In the genomic region with DNA sequence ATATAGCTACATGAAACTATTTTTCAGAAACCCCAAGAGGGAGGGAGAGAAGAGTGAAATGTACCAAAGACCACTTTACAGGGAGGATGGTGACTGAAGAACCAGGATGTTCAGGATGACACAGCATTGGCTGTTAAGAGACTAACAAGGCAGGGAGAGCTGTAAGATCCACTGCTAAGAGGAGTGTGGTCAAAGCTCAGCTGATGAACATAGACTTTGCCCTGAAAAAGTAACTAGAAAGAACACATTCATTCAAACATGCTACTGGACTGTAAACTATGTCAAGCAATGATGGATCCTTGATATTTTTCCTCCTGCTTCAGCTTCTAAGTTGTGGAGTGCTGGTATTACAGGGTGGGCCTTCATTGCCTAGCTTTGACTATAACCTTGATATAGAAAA, we compare ENCODE assay signal across 21 mouse cellular contexts.
"Had no signal": no experiment of that assay in that cellular context is flagged by ENCODE, and none has a peak within 500 bp of the region (broad histone marks: within the 10 kb centered on the region; RNA-seq: fewer than 3 reads in every experiment).

No protein-coding gene starts in this region.

- H3K4me2 ChIP-seq: intestine, embryonic 15.5 days; liver, embryonic 11.5 days; lung, embryonic 15.5 days; midbrain, embryonic 13.5 days; neural tube, embryonic 13.5 days; stomach, embryonic 15.5 days had no signal

- H3K27me3 ChIP-seq: intestine, embryonic 15.5 days; lung, embryonic 15.5 days; midbrain, embryonic 13.5 days; neural tube, embryonic 13.5 days; stomach, embryonic 15.5 days had no signal

- DNase-seq: kidney, adult 11 months; layer of hippocampus, adult 9-11 months; layer of hippocampus, postnatal 36 days; lung, postnatal 36 days; retina, postnatal 1 day; right cerebral cortex, postnatal 25 days; spleen, adult 18-20 months; thymus, postnatal 25 days had no signal

- H3K4me3 ChIP-seq: intestine, embryonic 15.5 days; left cerebral cortex, adult 2 months; lung, embryonic 15.5 days; megakaryocyte, embryonic 14.5 days; midbrain, embryonic 10.5 days; midbrain, embryonic 13.5 days; myocyte; neural tube, embryonic 13.5 days; stomach, embryonic 15.5 days had no signal

- H3K4me1 ChIP-seq: intestine, embryonic 15.5 days; megakaryocyte, embryonic 14.5 days; midbrain, embryonic 10.5 days; midbrain, embryonic 13.5 days; stomach, embryonic 15.5 days had no signal

- ATAC-seq: intestine, embryonic 15.5 days; midbrain, embryonic 13.5 days; midbrain, embryonic 16.5 days had no signal

- H3K36me3 ChIP-seq: intestine, embryonic 15.5 days; lung, embryonic 15.5 days; stomach, embryonic 15.5 days had no signal

- H3K9ac ChIP-seq: intestine, embryonic 15.5 days; liver, embryonic 14.5 days; lung, embryonic 15.5 days; midbrain, embryonic 13.5 days; neural tube, embryonic 13.5 days; stomach, embryonic 15.5 days had no signal

- H3K27ac ChIP-seq: intestine, embryonic 15.5 days; kidney, postnatal 0 days; left cerebral cortex, adult 2 months; liver, embryonic 14.5 days; lung, embryonic 15.5 days; midbrain, embryonic 10.5 days; midbrain, embryonic 13.5 days; neural tube, embryonic 13.5 days; stomach, embryonic 15.5 days had no signal

- H3K9me3 ChIP-seq: intestine, embryonic 15.5 days; lung, embryonic 15.5 days; midbrain, embryonic 10.5 days; midbrain, embryonic 13.5 days; stomach, embryonic 15.5 days had no signal
